Mouse (Mus musculus): ENCODE results near the gene Rtp4. TPM values are rescaled to one million over a fixed set of nuclear protein-coding genes. Genes with fewer than 3 reads are reported as not detected.
A peak's percentile ranks its signal among the peaks of the same experiment; 100 is the strongest.

Rtp4 gene
- total and polyA plus RNA-seq, 2 experiments from 2014 or later: 6.3 to 8.4 TPM

DNA sequence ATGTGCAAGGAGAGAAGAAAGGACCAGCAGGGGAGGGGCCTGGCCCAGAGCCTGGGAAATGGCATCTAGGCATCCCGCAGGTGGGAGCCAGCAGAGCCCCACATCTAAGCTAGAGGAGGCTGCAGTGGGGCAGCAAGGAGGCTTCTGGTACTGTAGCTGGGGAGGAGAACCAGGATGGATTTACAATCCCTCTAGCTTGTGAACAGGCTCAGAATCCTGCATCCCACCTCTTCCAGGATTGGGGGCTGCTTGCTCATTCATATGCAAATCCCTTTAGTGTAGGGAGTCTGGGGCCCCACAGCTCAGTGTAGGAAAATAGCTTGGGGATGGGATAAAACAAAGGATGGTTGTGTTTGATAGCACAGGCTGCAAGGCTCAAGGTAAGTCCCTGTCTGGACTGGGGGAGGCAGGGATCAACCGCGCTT is 15.8 kb upstream of the Rtp4 start:
- H3K36me3 ChIP-seq (ENCODE audit: insufficient read depth, low read length): peaks cover 4% of the 10 kb centered on the region; the same call in 1 of the 2 replicates
- H3K9me3 ChIP-seq (ENCODE audit: low read length): no peaks in the 10 kb centered on the region
- peaks cover 8% of the 10 kb centered on the region for H3K4me1 ChIP-seq (ENCODE audit: insufficient read depth, low read length)
- DNase-seq (ENCODE audit: low spot score) (peak; percentile 19), ATAC-seq (ENCODE audit: low FRiP score) (peak; percentile 76; the same call in 1 of the 2 replicates)
- H3K9ac ChIP-seq (replicated peaks; ENCODE audit: low read length, poor library complexity, severe bottlenecking): no peak overlapping the region
- H3K4me3 ChIP-seq (ENCODE audit: low read depth, low read length): no peak overlapping the region
- TF ChIP-seq CTCF (IDR thresholded peaks at IDR 0.05): no peak
- H3K4me2 ChIP-seq (ENCODE audit: low read depth, low read length, poor library complexity, severe bottlenecking): no peak overlapping the region
- no peaks in the 10 kb centered on the region for H3K27me3 ChIP-seq (ENCODE audit: insufficient read depth, low read length)
- peak overlapping the region; percentile 51; the same call in 1 of the 2 replicates for H3K27ac ChIP-seq (ENCODE audit: low read depth, low read length)
- 28% methylated on average over 3 of the region's 3 CpGs for WGBS

- no peaks in the 10 kb centered on the region for H3K27me3 ChIP-seq (ENCODE audit: insufficient read depth, low read length)
- H3K36me3 ChIP-seq (ENCODE audit: insufficient read depth, low read length): peaks cover 4% of the 10 kb centered on the region; the same call in 1 of the 2 replicates
- no peaks in the 10 kb centered on the region for H3K9me3 ChIP-seq (ENCODE audit: low read length)
- no peak overlapping the region for H3K4me2 ChIP-seq (ENCODE audit: low read depth, low read length, poor library complexity, severe bottlenecking)
- no peak overlapping the region for H3K9ac ChIP-seq (replicated peaks; ENCODE audit: low read length, poor library complexity, severe bottlenecking)
- H3K4me3 ChIP-seq (ENCODE audit: low read depth, low read length): no peak overlapping the region
- no peak for DNase-seq (ENCODE audit: low spot score)
- whole genome bisulfite sequencing: 62% methylated on average over 11 of the region's 11 CpGs
- no peak overlapping the region for H3K27ac ChIP-seq (ENCODE audit: low read depth, low read length)
- H3K4me1 ChIP-seq (ENCODE audit: insufficient read depth, low read length): peaks cover 8% of the 10 kb centered on the region
- TF ChIP-seq CTCF (IDR thresholded peaks at IDR 0.05): no peak
- ATAC-seq (ENCODE audit: low FRiP score): no peak
Observed at GRCm38 (mm10) chr16:23505904-23506687, 14.0 kb upstream of the Rtp4 start.

DNA sequence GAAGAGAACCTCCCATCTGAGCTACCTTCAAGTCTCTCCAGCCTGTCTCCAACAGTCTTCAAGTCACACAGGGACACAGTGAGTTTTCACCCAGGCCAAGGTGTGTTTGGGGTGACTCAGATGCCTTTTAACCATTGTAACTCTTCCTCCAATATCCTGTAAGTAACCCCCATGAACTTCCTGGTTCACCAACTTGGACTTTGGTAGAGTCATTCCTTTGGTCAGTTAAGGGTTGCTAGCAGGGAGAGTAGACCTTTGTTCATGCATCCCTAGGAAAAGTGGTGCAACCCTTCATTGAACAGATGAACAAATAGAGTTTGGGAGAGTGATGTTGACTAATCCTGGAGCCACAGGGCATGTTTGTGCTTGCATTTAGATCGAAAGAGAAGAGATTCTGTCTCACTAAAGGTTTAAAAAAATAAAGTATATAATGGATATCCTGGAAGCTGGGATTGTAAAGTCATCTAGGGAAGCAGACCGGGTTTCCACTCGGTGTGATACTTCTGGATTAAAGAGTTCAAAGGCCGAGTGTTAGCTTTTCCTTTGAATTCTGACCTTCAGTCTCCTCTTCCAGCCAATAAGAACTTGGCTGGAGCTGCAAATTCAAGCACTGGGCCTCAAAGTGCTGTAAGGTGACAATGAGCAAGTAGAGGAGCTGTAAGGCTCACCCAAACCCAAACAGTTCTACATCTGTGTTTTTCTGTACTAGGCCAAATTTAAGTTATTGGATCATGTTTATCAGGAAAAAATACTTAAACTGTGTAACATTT is 8.7 kb upstream of the Rtp4 start:
- no peaks in the 10 kb centered on the region for H3K9me3 ChIP-seq (ENCODE audit: low read length)
- H3K27ac ChIP-seq (ENCODE audit: low read depth, low read length): no peak overlapping the region
- no peaks in the 10 kb centered on the region for H3K27me3 ChIP-seq (ENCODE audit: insufficient read depth, low read length)
- H3K36me3 ChIP-seq (ENCODE audit: insufficient read depth, low read length): peaks cover 4% of the 10 kb centered on the region; the same call in 1 of the 2 replicates
- WGBS: 74% methylated on average over 4 of the region's 4 CpGs
- no peak for DNase-seq (ENCODE audit: low spot score)
- ATAC-seq (ENCODE audit: low FRiP score): no peak
- H3K9ac ChIP-seq (replicated peaks; ENCODE audit: low read length, poor library complexity, severe bottlenecking): no peak overlapping the region
- no peak overlapping the region for H3K4me3 ChIP-seq (ENCODE audit: low read depth, low read length)
- no peak overlapping the region for H3K4me2 ChIP-seq (ENCODE audit: low read depth, low read length, poor library complexity, severe bottlenecking)
- H3K4me1 ChIP-seq (ENCODE audit: insufficient read depth, low read length): no peaks in the 10 kb centered on the region
- TF ChIP-seq CTCF (IDR thresholded peaks at IDR 0.05): no peak

- no peaks in the 10 kb centered on the region for H3K9me3 ChIP-seq (ENCODE audit: low read length)
- H3K4me3 ChIP-seq (ENCODE audit: low read depth, low read length): no peak overlapping the region
- H3K4me1 ChIP-seq (ENCODE audit: insufficient read depth, low read length): no peaks in the 10 kb centered on the region
- H3K9ac ChIP-seq (replicated peaks; ENCODE audit: low read length, poor library complexity, severe bottlenecking): no peak overlapping the region
- TF ChIP-seq CTCF (IDR thresholded peaks at IDR 0.05): no peak
- peaks cover 4% of the 10 kb centered on the region; the same call in 1 of the 2 replicates for H3K36me3 ChIP-seq (ENCODE audit: insufficient read depth, low read length)
- H3K27me3 ChIP-seq (ENCODE audit: insufficient read depth, low read length): no peaks in the 10 kb centered on the region
- H3K27ac ChIP-seq (ENCODE audit: low read depth, low read length): no peak overlapping the region
- no peak for DNase-seq (ENCODE audit: low spot score)
- WGBS: 89% methylated on average over 1 of the region's 1 CpGs
- ATAC-seq (ENCODE audit: low FRiP score): no peak
- no peak overlapping the region for H3K4me2 ChIP-seq (ENCODE audit: low read depth, low read length, poor library complexity, severe bottlenecking)
Observed at GRCm38 (mm10) chr16:23513401-23513800, 6.7 kb upstream of the Rtp4 start.

DNA sequence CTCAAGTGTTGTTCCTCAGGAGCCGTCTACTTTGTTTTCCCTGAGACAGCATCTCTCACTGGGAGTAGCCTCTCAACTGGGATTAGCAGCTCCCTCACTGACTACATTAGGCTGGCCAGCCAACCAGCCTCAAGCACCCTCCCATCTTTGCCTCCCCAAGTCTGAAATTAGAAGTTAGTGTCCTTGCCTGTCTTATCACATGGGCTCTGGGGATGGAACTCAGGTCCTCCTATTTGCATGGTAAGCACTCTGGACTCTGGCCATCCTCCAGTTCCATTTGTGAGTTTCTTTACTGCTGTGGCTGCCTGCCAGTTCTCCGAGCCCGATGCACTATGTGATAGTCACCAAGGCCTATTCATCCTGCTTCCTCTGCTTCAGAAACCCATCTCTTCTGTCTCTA is 4.3 kb upstream of the Rtp4 start:
- H3K9ac ChIP-seq (replicated peaks; ENCODE audit: low read length, poor library complexity, severe bottlenecking): no peak overlapping the region
- H3K4me3 ChIP-seq (ENCODE audit: low read depth, low read length): no peak overlapping the region
- no peak overlapping the region for H3K27ac ChIP-seq (ENCODE audit: low read depth, low read length)
- no peaks in the 10 kb centered on the region for H3K36me3 ChIP-seq (ENCODE audit: insufficient read depth, low read length)
- no peak for TF ChIP-seq CTCF (IDR thresholded peaks at IDR 0.05)
- no peak for ATAC-seq (ENCODE audit: low FRiP score)
- H3K9me3 ChIP-seq (ENCODE audit: low read length): no peaks in the 10 kb centered on the region
- H3K4me1 ChIP-seq (ENCODE audit: insufficient read depth, low read length): peaks cover 6% of the 10 kb centered on the region; the same call in 1 of the 2 replicates
- 61% methylated on average over 3 of the region's 3 CpGs for WGBS
- peak; percentile 79 for DNase-seq (ENCODE audit: low spot score)
- H3K4me2 ChIP-seq (ENCODE audit: low read depth, low read length, poor library complexity, severe bottlenecking): no peak overlapping the region
- no peaks in the 10 kb centered on the region for H3K27me3 ChIP-seq (ENCODE audit: insufficient read depth, low read length)

- Histone ChIP-seq H3K27me3 (ENCODE audit: insufficient read depth, low read length) (no peaks in the 10 kb centered on the region), H3K9ac (replicated peaks; ENCODE audit: low read length, poor library complexity, severe bottlenecking) (no peak overlapping the region), H3K4me3 (ENCODE audit: low read depth, low read length) (no peak overlapping the region), H3K4me1 (ENCODE audit: insufficient read depth, low read length) (peaks cover 9% of the 10 kb centered on the region; the same call in 1 of the 2 replicates), H3K27ac (ENCODE audit: low read depth, low read length) (0 out of 2 replicates have a peak overlapping the region, but pooled peaks have one; percentile 8), H3K9me3 (ENCODE audit: low read length) (no peaks in the 10 kb centered on the region), H3K36me3 (ENCODE audit: insufficient read depth, low read length) (no peaks in the 10 kb centered on the region), H3K4me2 (ENCODE audit: low read depth, low read length, poor library complexity, severe bottlenecking) (no peak overlapping the region)
- WGBS: 72% methylated on average over 2 of the region's 2 CpGs
- ATAC-seq (ENCODE audit: low FRiP score) (no peak), DNase-seq (ENCODE audit: low spot score) (peak; percentile 29)
- no peak for TF ChIP-seq CTCF (IDR thresholded peaks at IDR 0.05)
Observed at GRCm38 (mm10) chr16:23516606-23517005, 3.5 kb upstream of the Rtp4 start.

Data from midbrain, postnatal 0 days (tissue).